Mouse (Mus musculus): Measurements from ENCODE around the gene Cphx3.
"Not testable (repeated sequence)": the region's sequence is repeated elsewhere in the genome, so short reads cannot be mapped to it uniquely, and the experiment has no call there.

DNA sequence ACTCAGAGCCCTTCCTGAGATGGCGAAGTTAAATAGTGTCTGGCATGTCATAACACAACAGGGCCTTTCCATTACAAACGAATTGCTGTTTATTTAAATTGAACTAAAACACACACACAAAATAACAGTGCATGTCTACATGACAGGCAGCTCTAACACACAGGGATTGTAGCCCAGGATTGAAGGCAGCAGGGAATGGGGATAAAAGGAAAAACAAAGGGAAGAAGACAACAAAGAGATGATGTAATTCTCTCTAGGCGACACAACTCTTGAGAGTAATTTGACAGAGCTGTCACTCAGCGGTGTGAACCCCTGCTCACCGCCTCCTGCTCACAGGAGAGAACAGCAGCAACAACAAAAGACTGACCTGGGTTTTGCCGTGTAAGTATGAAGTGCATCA is 22.7 kb upstream of the Cphx3 start:
- not testable (repeated sequence) for TF ChIP-seq CTCF (IDR thresholded peaks at IDR 0.05; ENCODE audit: borderline replicate concordance, extremely low read depth, insufficient read depth, insufficient read length); POLR2A (IDR thresholded peaks at IDR 0.05; ENCODE audit: borderline replicate concordance, extremely low read depth, insufficient read depth, insufficient read length, poor library complexity, severe bottlenecking)
